Mouse (Mus musculus) stomach, embryonic 14.5 days (tissue): ENCODE data around the gene Jmjd8. TPM values are rescaled to one million over a fixed set of nuclear protein-coding genes. Genes with fewer than 3 reads are reported as not detected.
A peak's percentile ranks its signal among the peaks of the same experiment; 100 is the strongest.

Experiments used
- ATAC-seq: fragments of 200-750 bp; cut with Nextera tagmentation; 2 replicates; pipeline ENCODE4 v1.8.0; 2017; ENCODE audit warnings: low read depth, moderate TSS enrichment; ENCODE audit not compliant: insufficient number of reproducible peaks, insufficient read depth, low FRiP score
- H3K27ac ChIP-seq: fragments of 300-500 bp; sonication (generic); 2 replicates; pipeline ENCODE4 v1.5.1; 2014; ENCODE audit warnings: mild to moderate bottlenecking, low read length, moderate library complexity, mixed read lengths
- H3K27me3 ChIP-seq: fragments of 300-500 bp; sonication (generic); 2 replicates; pipeline ENCODE4 v1.6.1; 2014; ENCODE audit warnings: low read length, control low read depth, mixed read lengths; ENCODE audit not compliant: control insufficient read depth, insufficient read depth
- H3K36me3 ChIP-seq: fragments of 300-500 bp; sonication (generic); 2 replicates; pipeline ENCODE4 v1.6.1; 2014; ENCODE audit warnings: mild to moderate bottlenecking, control low read depth, low read length, moderate library complexity, mixed read lengths; ENCODE audit not compliant: control insufficient read depth, insufficient read depth
- H3K4me1 ChIP-seq: fragments of 300-500 bp; sonication (generic); 2 replicates; pipeline ENCODE4 v1.6.1; 2014; ENCODE audit warnings: low read length, control low read depth, mixed read lengths; ENCODE audit not compliant: control insufficient read depth, insufficient read depth
- H3K4me2 ChIP-seq: fragments of 300-500 bp; sonication (generic); replicated peaks from 2 replicates; pipeline ENCODE4 v1.6.1; 2014; ENCODE audit warnings: low read depth, low read length, control low read depth
- H3K4me3 ChIP-seq: fragments of 300-500 bp; sonication (generic); 2 replicates; pipeline ENCODE4 v1.5.1; 2014; ENCODE audit warnings: low read depth, low read length, control low read depth
- H3K9ac ChIP-seq: fragments of 300-500 bp; sonication (generic); replicated peaks from 2 replicates; pipeline ENCODE4 v1.6.1; 2014; ENCODE audit warnings: low read depth, mild to moderate bottlenecking, control low read depth, low read length, moderate library complexity, mixed read lengths
- H3K9me3 ChIP-seq: fragments of 300-500 bp; sonication (generic); 2 replicates; pipeline ENCODE4 v1.6.1; 2016; ENCODE audit warnings: low read depth, low read length, control low read depth; ENCODE audit not compliant: control insufficient read depth
- WGBS: fragments of 180-500 bp; shearing (Covaris S2); extraction: QIAGEN DNeasy Blood & Tissue Kit; methylation state at CpG from one replicate; pipeline ENCODE4 v1.1.7; 2014; 5-methylcytosine and 5-hydroxymethylcytosine counted together
- microRNA-seq: library from miRNA; unstranded; fragments of <30 nt; microRNA quantifications from one replicate; pipeline ENCODE4, GENCODE M21; 2016
- polyA plus RNA-seq: library from polyadenylated mRNA; unstranded; fragments of >200 nt; fragmentation: Nextera tagmentation; extraction: Ambion mirVana; gene quantifications from 2 replicates; pipeline ENCODE4 v1.2.1, GENCODE M21; 2014

Jmjd8 gene
- polyA plus RNA-seq, 1 experiment from 2014 or later, result 41.9 TPM

GRCm38 (mm10) chr17:25879750-25880149 lies 51.1 kb downstream of the Jmjd8 start:
- Histone ChIP-seq H3K27me3 (no peaks in the 10 kb centered on the region), H3K36me3 (peaks cover 36% of the 10 kb centered on the region), H3K9ac (no peak overlapping the region), H3K4me2 (no peak overlapping the region), H3K9me3 (no peaks in the 10 kb centered on the region), H3K27ac (no peak overlapping the region), H3K4me1 (peaks cover 9% of the 10 kb centered on the region; the same call in 1 of the 2 replicates), H3K4me3 (no peak overlapping the region)
- WGBS, result 65% methylated on average over 8 of the region's 8 CpGs
- no peak for ATAC-seq

GRCm38 (mm10) chr17:25880196-25880910 lies 51.7 kb downstream of the Jmjd8 start, which contains the start of gene Wfikkn1:
Wfikkn1 (minus strand) TSS chr17:25880858.
- peaks cover 9% of the 10 kb centered on the region; the same call in 1 of the 2 replicates for H3K4me1 ChIP-seq
- no peak within 1 kb of the TSS for H3K4me2 ChIP-seq
- peaks cover 36% of the 10 kb centered on the region for H3K36me3 ChIP-seq
- H3K27ac ChIP-seq, result no peak within 1 kb of the TSS
- H3K9me3 ChIP-seq, result no peaks in the 10 kb centered on the region
- 0 out of 2 replicates have a peak within 1 kb of the TSS, but pooled peaks have one; percentile 1 for H3K9ac ChIP-seq
- H3K27me3 ChIP-seq, result no peaks in the 10 kb centered on the region
- no peak for ATAC-seq
- WGBS, result 31% methylated on average over 5 of the region's 5 CpGs
- H3K4me3 ChIP-seq, result no peak within 1 kb of the TSS

- Histone ChIP-seq H3K9me3 (no peaks in the 10 kb centered on the region), H3K27me3 (no peaks in the 10 kb centered on the region), H3K4me3 (no peak overlapping the region), H3K4me2 (no peak overlapping the region), H3K4me1 (peaks cover 6% of the 10 kb centered on the region; the same call in 1 of the 2 replicates), H3K9ac (no peak overlapping the region), H3K27ac (no peak overlapping the region), H3K36me3 (peaks cover 36% of the 10 kb centered on the region)
- ATAC-seq, result no peak
- WGBS, result 15% methylated on average over 5 of the region's 5 CpGs
These were observed 52.4 kb downstream of the Jmjd8 start for GRCm38 (mm10) chr17:25880913-25881641.

Small RNA genes within 50 kb of the gene (microRNA-seq; reads per million reads assigned to microRNA genes)
- not detected for gene Mir3082
- gene Mir6966, result not detected

Other genes starting within 250 kb of the Jmjd8 start
- 29.0 and 30.1 TPM in 2 replicates for gene Lmf1, start 249.8 kb upstream of the Jmjd8 start, polyA plus RNA-seq
- gene Gng13, start 111.7 kb upstream of the Jmjd8 start, polyA plus RNA-seq, result 1.7 and 3.7 TPM in 2 replicates
- gene Chtf18, start 101.4 kb upstream of the Jmjd8 start, polyA plus RNA-seq, result 17.3 and 18.6 TPM in 2 replicates
- gene Rpusd1, start 101.2 kb upstream of the Jmjd8 start, polyA plus RNA-seq, result 22.1 and 25.0 TPM in 2 replicates
- not detected in 2 replicates for gene Mslnl, start 92.8 kb upstream of the Jmjd8 start, polyA plus RNA-seq
- gene Msln, start 74.5 kb upstream of the Jmjd8 start, polyA plus RNA-seq, result 29.5 and 36.0 TPM in 2 replicates
- 26.0 and 29.0 TPM in 2 replicates for gene Narfl, start 55.1 kb upstream of the Jmjd8 start, polyA plus RNA-seq
- gene Haghl, start 43.2 kb upstream of the Jmjd8 start, polyA plus RNA-seq, result 76.8 and 76.9 TPM in 2 replicates
- gene Ccdc78, start 42.3 kb upstream of the Jmjd8 start, polyA plus RNA-seq, result 0.30 TPM in 1 of 2 replicates, not detected in the other
- gene Fam173a, start 36.0 kb upstream of the Jmjd8 start, polyA plus RNA-seq, result 109 and 110 TPM in 2 replicates
- not detected in 2 replicates for gene AC134908.4, start 33.2 kb upstream of the Jmjd8 start, polyA plus RNA-seq
- 6.9 and 8.7 TPM in 2 replicates for gene Metrn, start 31.7 kb upstream of the Jmjd8 start, polyA plus RNA-seq
- gene Fbxl16, start 19.8 kb upstream of the Jmjd8 start, polyA plus RNA-seq, result 4.5 and 4.6 TPM in 2 replicates
- 25.3 and 28.3 TPM in 2 replicates for gene Wdr24, start 5.2 kb upstream of the Jmjd8 start, polyA plus RNA-seq
- gene Stub1, start 4.5 kb downstream of the Jmjd8 start, polyA plus RNA-seq, result 321 and 347 TPM in 2 replicates
- 2.7 and 3.2 TPM in 2 replicates for gene Rhbdl1, start 8.4 kb downstream of the Jmjd8 start, polyA plus RNA-seq
- 1.4 and 2.1 TPM in 2 replicates for gene Gm20683, start 12.9 kb downstream of the Jmjd8 start, polyA plus RNA-seq
- 11.2 and 13.6 TPM in 2 replicates for gene Rhot2, start 16.0 kb downstream of the Jmjd8 start, polyA plus RNA-seq
- 20.1 and 22.5 TPM in 2 replicates for gene Wdr90, start 32.6 kb downstream of the Jmjd8 start, polyA plus RNA-seq
- gene Mcrip2, start 39.9 kb downstream of the Jmjd8 start, polyA plus RNA-seq, result 23.2 and 23.3 TPM in 2 replicates
- 66.9 and 67.5 TPM in 2 replicates for gene Mettl26, start 46.2 kb downstream of the Jmjd8 start, polyA plus RNA-seq
- 0.52 and 0.65 TPM in 2 replicates for gene Wfikkn1, start 52.0 kb downstream of the Jmjd8 start, polyA plus RNA-seq
- 17.0 and 17.2 TPM in 2 replicates for gene Rab40c, start 90.9 kb downstream of the Jmjd8 start, polyA plus RNA-seq
- 59.4 and 59.7 TPM in 2 replicates for gene Pigq, start 116.1 kb downstream of the Jmjd8 start, polyA plus RNA-seq
- gene Nhlrc4, start 116.1 kb downstream of the Jmjd8 start, polyA plus RNA-seq, result 0.72 TPM in 1 of 2 replicates, not detected in the other
- gene A930017K11Rik, start 123.7 kb downstream of the Jmjd8 start, polyA plus RNA-seq, result 0.32 and 0.41 TPM in 2 replicates
- gene Capn15, start 156.9 kb downstream of the Jmjd8 start, polyA plus RNA-seq, result 23.9 and 27.1 TPM in 2 replicates
- 11.4 and 12.8 TPM in 2 replicates for gene Rab11fip3, start 240.7 kb downstream of the Jmjd8 start, polyA plus RNA-seq